Mouse (Mus musculus): ENCODE data around the gene Hfe.
"Not testable (repeated sequence)": the region's sequence is repeated elsewhere in the genome, so short reads cannot be mapped to it uniquely, and the experiment has no call there.

- TF ChIP-seq CTCF (IDR thresholded peaks at IDR 0.05; ENCODE audit: control insufficient read depth, insufficient read depth, low read length); POLR2A (IDR thresholded peaks at IDR 0.05; ENCODE audit: borderline replicate concordance, control insufficient read depth, low read depth, low read length): not testable (repeated sequence)
Measured at GRCm38 (mm10) chr13:23682947-23683754, 27.5 kb downstream of the Hfe start.
